Mouse (Mus musculus) c-Kit-positive CD71-positive TER-119-positive erythroid progenitor cells, embryonic 14.5 days (primary cell): Measurements from ENCODE around the gene Slc6a21.
A peak's percentile ranks its signal among the peaks of the same experiment; 100 is the strongest.
"Not testable (repeated sequence)": the region's sequence is repeated elsewhere in the genome, so short reads cannot be mapped to it uniquely, and the experiment has no call there.

ENCODE experiments used
- DNase-seq: peaks from one replicate; pipeline ENCODE4 v3.0.0-alpha.2; 2013; ENCODE audit warnings: low spot score

Gene Slc6a21

GRCm38 (mm10) chr7:45255822-45256221 is 21.5 kb upstream of the Slc6a21 start:
- not testable (repeated sequence) for DNase-seq

DNA sequence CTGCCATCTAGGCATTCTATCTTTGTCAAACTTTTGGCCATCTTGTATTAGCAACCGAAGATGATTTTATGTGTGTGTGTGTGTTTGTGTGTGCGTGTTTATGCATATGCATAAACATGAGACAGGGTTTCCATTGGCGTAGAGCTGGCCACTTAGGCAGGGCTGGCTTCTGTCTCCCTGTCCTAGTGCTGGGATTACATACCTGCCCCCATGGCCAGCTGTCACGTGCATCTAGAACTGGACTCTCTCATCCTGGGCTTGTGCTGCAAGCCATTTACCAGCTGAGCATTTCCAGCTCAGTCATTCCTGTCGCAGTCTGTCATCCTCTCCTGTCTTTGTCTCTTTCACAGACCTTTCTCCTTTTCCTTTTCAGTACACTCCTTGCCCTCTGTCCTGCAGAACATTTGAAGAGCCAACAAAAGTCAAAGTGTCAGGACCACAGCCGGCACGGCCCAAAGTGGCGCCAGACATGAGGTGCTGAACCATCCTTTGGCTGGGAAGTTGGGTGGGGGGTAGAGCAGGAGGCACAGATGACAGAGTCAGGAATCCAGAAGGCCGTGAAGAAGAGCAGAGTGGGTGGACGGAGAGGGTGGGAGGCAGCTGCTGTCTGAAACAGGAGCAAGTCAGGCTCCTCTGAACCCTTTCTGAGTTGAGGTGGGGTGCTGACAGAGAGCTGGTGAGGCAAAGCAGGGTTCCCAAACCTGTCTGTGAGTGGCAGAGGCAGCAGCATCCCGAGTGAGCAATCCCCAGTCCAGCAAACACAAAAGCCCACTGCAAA is 20.1 kb upstream of the Slc6a21 start:
- DNase-seq: no peak

GRCm38 (mm10) chr7:45259281-45259680 is 18.0 kb upstream of the Slc6a21 start:
- DNase-seq: no peak

DNA sequence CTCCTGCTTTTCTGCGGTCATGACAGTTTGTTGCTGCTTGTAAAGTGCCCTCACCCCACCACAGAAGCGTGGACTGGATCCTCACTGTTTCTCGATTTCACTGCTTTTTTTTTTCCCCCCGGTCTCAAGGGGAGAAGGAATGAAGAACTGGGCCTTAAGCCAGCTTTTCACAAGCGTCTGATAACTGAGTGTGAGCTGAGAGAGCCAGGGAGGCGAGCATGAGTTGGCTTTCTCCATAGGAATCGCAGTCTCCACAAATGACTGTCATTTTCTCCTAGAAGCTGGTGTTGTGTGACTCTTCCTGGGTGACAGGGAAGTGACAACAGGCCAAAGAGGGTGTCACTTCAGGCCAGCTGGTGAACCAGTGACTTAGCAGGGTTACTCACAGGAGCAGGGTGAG is 15.0 kb upstream of the Slc6a21 start:
- no peak for DNase-seq

GRCm38 (mm10) chr7:45263006-45263607 is 14.2 kb upstream of the Slc6a21 start:
- DNase-seq: no peak

DNA sequence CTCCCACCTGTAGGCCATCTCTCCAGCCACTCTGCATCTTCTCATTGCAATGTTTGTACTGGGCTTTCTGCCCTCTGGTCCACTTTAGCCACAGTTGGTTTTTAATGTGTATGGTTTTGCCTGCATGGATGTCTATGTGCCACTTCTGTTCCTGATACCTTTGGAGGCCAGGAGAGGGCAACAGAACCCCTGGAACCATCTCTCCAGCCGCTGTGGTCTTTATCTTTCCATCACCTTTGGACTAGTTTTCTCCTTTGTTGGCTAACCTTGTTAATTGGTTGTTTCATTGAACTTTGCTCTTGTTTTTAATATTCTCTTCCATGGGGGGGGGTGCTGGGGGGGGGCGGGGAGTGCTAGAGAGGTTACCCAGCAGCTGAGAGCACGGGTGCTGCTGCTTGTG is 13.0 kb upstream of the Slc6a21 start:
- no peak for DNase-seq

DNA sequence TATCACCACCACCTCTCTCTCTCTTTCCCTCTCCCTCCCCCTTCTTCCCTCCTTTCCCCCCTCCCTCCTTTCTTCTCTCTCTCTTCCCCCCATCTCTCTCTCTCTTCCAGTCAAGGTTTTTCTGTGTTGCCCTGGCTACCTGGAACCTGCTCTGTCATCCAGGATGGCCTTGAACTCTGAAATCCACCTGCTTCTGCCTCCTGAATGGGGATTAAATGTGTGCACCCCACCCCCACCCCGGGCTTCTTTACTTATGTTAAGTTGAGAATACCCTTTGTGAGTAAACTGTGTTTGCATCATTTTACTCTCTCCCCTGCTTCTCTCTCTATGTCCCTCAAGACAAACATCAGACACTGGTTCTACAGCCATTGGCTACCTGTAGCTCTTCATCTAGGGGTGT is 11.8 kb upstream of the Slc6a21 start:
- no peak for DNase-seq

GRCm38 (mm10) chr7:45272786-45273412 is 4.4 kb upstream of the Slc6a21 start:
- DNase-seq: no peak

- no peak for DNase-seq
Measured at GRCm38 (mm10) chr7:45273672-45274071, 3.6 kb upstream of the Slc6a21 start.

GRCm38 (mm10) chr7:45286486-45286885 is 9.2 kb downstream of the Slc6a21 start:
- no peak for DNase-seq

DNA sequence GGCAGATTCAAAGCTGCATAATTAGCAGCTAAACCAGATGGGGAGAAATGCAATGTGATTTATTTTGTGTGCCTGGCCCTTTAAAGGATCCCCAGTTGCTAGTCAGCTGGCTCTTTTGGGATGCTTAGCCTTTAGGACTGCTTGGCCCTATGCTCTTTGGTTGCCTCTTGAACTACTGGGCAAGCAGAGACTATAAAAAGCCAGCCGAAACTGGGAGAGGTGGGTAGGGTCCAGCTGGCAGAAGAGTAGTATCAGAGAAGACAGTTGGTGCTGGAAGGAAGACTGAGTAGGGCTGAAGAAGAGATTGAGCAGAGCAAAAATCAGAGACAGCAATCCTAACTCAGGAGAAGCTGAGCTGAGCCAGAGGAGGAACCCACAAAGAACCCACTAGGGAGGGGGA is 19.3 kb downstream of the Slc6a21 start:
- DNase-seq: no peak

DNA sequence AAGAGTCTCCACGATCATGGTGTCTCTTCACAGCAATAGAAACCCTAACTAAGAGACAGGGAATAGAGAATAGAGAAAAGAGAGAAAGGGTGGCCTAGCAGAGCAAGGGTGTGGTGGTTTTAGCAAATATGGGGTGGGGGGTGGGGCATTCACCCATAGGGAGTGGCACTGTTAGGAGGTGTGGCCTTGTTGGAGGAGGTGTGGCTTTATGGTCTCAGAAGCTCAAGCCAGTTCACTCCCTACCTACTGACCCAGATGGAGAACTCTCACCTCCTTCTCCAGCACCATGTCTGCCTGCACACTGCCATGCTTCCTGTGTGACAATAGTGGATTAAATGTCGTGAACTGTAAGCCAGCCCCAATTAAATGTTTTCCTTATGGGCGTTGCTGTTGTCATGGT is 20.2 kb downstream of the Slc6a21 start:
- no peak for DNase-seq

- DNase-seq: peak; percentile 21
Measured at GRCm38 (mm10) chr7:45299752-45300151, 22.4 kb downstream of the Slc6a21 start.

DNA sequence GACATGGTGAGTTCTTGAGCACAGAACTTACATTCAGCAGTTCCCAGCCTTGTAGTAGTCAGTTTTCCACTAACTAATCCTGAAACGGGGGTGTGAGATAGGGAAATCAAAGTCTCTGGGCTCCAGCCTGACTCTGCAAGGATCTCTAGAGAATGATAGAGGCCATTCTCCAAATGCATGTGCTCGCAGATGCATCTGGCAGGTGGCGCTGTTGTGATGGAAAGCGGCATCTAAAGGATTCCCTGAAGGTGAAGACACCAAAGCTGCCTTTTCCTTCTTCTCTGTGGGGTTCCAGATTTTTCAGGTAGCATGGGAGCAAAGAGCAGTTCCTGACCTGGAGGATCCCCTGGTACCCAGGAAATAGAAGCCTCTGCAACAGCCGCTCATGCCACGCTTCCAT is 23.0 kb downstream of the Slc6a21 start:
- peak; percentile 22 for DNase-seq

GRCm38 (mm10) chr7:45302626-45303025 is 25.3 kb downstream of the Slc6a21 start:
- DNase-seq: no peak

- no peak for DNase-seq
Measured at GRCm38 (mm10) chr7:45304869-45305268, 27.6 kb downstream of the Slc6a21 start.

DNA sequence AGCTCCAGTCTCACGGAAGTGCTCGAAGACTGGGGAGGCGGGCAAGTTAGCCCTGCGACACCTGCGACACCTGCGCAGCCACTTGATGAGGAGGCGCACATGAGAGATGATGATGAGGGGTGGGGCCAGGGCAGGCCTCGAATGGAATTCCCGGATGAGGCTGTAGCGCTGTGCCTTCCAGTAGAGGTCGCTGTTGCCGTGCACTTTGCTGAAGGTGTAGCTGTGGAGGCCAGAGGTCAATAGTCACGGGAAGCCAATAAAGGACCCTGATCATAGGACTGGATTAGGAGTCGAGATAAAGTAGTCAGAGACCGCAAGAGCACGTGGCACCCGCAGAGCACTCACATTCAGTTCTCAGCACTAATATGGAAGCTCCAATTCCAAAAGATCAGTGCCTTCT is 28.0 kb downstream of the Slc6a21 start:
- DNase-seq: peak; percentile 54

DNA sequence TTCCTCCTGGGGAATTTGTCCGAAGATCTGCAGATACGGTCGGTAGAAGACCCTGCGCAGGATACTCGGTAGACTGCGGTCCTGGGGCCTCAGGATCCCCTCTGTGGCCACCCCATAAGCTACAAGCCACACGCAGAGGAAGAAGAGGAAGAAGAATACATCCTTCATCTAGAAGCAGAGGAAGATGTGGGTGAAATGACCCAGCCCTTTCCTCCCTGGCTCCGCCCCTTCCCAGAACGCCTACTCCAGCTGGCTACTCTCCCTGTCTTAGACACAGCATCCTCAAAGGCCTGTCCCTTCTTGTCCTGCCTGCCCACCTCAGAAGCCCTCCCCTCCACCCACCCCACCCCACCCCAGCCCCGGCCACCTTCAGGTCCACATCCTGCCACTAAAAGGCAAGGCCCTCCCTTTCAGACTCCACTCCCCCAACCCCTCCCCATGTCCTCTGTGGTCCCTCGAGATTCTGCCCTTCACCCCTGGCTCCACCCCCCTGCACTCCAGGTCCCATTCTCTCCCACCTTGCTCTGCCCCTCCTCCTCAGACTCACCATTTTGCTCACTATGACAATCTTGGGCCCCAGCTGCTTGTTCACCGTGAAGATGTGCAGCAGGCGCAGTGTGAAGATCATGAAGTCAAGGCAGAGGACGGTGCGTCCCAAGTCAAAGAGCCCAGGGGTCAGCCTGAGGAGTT is 31.4 kb downstream of the Slc6a21 start:
- no peak for DNase-seq

GRCm38 (mm10) chr7:45309455-45309854 is 32.1 kb downstream of the Slc6a21 start:
- DNase-seq: peak; percentile 29

- DNase-seq: no peak
Measured at GRCm38 (mm10) chr7:45312023-45312422, 34.7 kb downstream of the Slc6a21 start.

GRCm38 (mm10) chr7:45312686-45313453 is 35.6 kb downstream of the Slc6a21 start:
- no peak for DNase-seq

- DNase-seq: no peak
Measured at GRCm38 (mm10) chr7:45313495-45313894, 36.2 kb downstream of the Slc6a21 start.
